Mouse (Mus musculus): ENCODE data around the gene Rpgrip1. TPM values are rescaled to one million over a fixed set of nuclear protein-coding genes. Genes with fewer than 3 reads are reported as not detected.
A peak's percentile ranks its signal among the peaks of the same experiment; 100 is the strongest.
"Not testable (repeated sequence)": the region's sequence is repeated elsewhere in the genome, so short reads cannot be mapped to it uniquely, and the experiment has no call there.

The Rpgrip1 gene
- total RNA-seq (2021) = 1 to 10 TPM; 2.4 TPM
- long read RNA-seq, experiment 1, partial matches to known transcripts = 0 of 1 reads
- long read RNA-seq, experiment 1, other reads (novel, unspliced or antisense) = 1 of 1 reads
- long read RNA-seq, experiment 2, partial matches to known transcripts = 1 of 5 reads
- long read RNA-seq, experiment 2, other reads (novel, unspliced or antisense) = 4 of 5 reads

DNA sequence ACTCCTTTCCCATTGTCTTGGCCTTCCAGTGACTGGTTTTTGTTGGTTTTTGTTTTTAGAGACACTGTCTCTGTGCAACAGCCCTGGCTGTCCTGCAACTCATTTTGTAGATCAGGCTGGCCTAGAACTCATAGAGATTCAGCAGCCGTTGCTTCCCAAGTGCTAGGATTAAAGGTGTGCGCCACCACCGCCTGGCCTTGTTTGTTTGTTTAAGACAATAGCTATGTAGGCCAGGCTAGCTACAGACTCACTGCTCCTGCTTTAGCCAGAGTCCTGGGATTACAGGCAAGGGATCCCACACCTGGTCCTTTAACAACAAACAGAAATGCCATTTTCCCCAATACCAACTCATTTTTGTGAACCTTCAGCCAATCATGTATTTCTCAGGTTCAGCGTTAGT lies at the start of gene Rpgrip1:
Gene Rpgrip1, plus strand, starts transcription at position 359 of the 400 bp plus-strand sequence.
- DNase-seq (ENCODE audit: low spot score in 2 of 2) = no peak

GRCm38 (mm10) chr14:52060800-52061199 lies 49.7 kb upstream of the Rpgrip1 start:
- DNase-seq (ENCODE audit: low spot score in 2 of 2) = no peak

- DNase-seq (ENCODE audit: low spot score in 2 of 2) = no peak
These were observed 48.7 kb upstream of the Rpgrip1 start for GRCm38 (mm10) chr14:52061798-52062197.

GRCm38 (mm10) chr14:52066135-52066534 lies 44.4 kb upstream of the Rpgrip1 start:
- DNase-seq (ENCODE audit: low spot score in 2 of 2) = no peak

DNA sequence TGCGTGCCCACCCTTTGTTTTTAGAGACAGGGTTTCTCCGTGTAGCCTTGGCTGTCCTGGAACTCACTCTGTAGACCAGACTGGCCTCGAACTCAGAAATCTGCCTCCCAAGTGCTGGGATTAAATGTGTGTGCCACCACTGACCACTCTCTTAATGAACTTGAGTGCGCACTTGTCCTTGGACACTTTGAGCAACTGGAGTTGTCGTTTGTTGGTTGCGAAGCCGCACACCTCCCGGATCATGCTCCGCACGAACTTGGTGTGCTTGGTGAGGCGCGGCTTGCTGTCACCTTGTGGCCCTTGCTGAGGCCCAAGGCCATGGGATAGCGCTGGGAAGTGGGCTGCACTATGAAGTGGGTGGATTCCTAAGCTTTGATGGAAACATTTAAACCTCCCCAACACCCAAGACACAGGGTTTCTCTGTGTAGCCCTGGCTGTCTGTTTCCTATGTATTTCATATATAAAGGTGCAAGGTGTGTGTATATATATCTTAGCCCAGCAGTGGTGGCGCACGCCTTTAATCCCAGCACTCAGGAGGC lies 38.8 kb upstream of the Rpgrip1 start:
- no peak for DNase-seq (ENCODE audit: low spot score in 2 of 2)

DNA sequence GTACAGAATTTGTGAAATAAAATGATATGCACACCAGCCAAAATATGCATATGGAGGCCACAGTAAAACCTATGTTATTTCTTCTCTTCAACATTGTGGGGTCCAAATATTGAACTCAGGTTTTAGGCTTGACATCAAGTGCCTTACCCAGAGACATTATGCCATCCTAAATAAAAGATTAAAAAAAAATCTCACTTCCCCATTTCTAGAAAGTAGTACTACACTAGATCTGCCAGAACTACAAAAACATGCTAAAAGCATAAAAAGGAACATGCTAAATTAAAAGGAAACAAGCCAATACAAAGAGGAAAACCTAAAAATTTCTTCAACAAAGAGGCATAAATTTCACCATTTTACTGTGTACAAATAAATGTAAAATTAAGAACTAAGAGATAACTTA lies 27.4 kb upstream of the Rpgrip1 start:
- DNase-seq (ENCODE audit: low spot score in 2 of 2) = no peak

GRCm38 (mm10) chr14:52094533-52094932 lies 16.0 kb upstream of the Rpgrip1 start:
- DNase-seq (ENCODE audit: low spot score in 2 of 2) = no peak

- not testable (repeated sequence) for DNase-seq (ENCODE audit: low spot score in 2 of 2)
These were observed 13.3 kb upstream of the Rpgrip1 start for GRCm38 (mm10) chr14:52097191-52097590.

DNA sequence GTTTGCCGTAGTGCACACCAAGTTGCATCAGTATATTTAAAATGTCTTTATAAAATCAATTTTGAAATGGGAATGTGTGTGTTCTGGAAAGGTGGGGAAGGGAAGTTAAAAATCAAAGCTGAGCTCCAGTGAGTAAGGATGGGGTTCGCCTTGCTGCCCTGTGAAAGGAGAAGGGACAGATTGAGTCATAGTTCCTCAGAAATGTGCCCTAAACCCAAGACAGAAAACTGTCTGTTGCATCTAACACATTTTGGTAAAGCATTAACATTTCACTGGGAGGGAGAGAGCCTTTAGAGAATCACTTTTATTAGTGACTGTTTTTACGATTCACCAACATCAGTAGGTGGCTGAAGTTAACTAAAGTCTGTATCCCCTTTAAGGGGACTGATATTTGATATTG lies 12.1 kb upstream of the Rpgrip1 start:
- not testable (repeated sequence) for DNase-seq (ENCODE audit: low spot score in 2 of 2)

- DNase-seq (ENCODE audit: low spot score in 2 of 2) = no peak
These were observed 10.9 kb upstream of the Rpgrip1 start for GRCm38 (mm10) chr14:52099563-52099962.

DNA sequence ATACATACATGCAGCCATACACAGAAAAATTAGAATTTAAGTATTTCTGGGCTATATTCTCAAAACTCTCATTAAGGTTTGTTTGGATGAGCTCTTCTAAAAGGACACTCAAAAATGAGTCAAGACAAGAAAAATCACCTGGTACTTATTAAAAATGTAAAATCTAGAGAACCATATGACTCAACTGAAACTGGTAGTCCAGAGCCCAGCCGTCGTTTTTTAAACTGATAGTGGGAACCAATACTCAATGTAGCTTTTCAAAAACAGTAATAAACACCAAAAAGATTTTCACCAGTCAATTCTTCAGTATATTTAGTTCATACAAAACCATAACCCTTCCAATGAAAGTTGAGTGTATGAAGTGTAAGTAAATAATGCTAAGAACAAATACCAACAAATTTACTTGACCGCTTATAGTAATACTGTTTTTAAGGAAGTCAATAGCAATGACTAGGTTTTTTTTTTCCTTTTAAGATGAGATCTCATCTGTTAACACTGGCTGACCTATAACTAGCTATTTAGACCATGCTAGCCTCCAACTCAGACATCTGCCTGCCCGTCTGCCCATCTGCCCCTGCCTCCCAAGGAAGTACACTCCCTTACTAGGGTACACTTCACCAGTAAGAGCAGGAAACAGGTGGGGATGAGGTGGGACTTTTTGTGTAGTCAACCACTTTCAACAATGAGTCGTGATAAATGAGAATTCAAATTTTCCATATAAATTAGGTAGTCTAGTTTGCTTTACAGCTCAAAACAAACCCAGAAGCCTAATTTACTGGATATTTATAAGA lies 10.1 kb upstream of the Rpgrip1 start:
- no peak for DNase-seq (ENCODE audit: low spot score in 2 of 2)

DNA sequence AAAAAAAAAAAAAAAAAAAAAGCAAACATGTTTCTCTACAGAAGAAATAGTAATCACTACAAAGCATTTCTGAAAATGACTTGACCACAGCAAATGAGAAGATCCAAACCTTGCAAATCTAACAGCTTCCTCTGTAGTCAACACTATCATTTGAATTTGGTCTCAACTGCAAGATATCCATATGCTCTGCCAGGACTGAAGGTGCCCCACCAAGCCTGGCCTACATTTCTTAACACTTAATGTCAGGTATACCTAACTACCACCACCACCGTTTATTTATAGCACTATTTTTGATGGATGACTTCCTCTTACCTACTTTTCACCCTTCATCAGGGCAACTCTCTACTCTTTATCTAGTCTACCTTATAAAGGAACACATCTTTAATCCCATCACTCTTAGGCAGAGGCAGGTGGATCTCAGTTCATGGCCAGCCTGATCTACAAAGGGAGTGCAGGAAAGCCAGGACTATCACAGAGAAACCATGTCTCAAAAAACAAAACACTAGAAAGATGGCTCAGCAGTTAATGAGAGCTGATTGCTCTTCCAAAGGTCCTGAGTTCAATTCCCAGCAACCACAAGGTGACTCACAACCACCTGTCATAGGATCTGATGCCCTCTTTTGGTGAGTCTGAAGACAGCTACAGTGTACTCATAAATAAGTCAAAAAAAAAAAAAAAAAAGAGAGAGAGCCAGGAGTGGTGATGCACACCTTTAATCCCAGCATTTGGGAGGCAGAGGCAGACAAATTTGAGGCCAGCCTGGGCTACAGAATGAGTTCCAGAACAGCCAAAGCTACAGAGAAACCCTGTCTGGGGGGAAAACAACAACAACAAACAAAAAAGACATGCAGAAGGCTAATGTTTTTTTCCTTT lies 9.0 kb upstream of the Rpgrip1 start:
- no peak for DNase-seq (ENCODE audit: low spot score in 2 of 2)

- no peak for DNase-seq (ENCODE audit: low spot score in 2 of 2)
These were observed 7.0 kb upstream of the Rpgrip1 start for GRCm38 (mm10) chr14:52103474-52103855.

- peak; percentile 100 for DNase-seq (ENCODE audit: low spot score in 2 of 2)
These were observed 6.4 kb upstream of the Rpgrip1 start, which contains the start of gene Hnrnpc for GRCm38 (mm10) chr14:52103856-52104676. TSS of gene Hnrnpc (minus strand) at chr14:52104028.

DNA sequence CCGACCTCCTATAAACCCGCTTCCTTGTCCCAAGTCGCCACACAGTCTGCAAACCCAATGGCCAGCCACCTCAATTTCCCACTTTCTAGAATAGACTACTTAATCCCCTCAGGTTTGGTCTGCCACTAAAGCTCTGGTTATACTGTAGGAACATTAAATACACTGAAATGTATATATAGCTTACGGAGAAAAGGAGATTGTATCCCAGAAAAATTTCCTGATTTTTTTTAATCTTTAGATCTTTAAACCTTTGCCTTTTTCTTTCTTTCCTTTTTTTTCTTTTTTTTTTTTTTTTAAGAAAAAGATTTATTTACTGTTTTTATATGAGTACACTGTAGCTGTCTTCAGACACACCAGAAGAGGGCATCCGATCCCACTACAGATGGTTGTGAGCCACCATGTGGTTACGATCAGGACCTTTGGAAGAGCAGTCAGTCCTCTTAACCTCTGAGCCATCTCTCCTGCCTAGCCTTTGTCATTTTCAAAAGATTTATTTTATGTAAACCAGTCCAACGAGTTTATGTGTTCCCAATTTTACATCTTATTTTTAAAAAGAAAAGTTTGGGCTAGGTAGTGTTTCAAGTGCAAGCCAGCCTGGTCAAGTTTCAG lies 5.7 kb upstream of the Rpgrip1 start:
- no peak for DNase-seq (ENCODE audit: low spot score in 2 of 2)

DNA sequence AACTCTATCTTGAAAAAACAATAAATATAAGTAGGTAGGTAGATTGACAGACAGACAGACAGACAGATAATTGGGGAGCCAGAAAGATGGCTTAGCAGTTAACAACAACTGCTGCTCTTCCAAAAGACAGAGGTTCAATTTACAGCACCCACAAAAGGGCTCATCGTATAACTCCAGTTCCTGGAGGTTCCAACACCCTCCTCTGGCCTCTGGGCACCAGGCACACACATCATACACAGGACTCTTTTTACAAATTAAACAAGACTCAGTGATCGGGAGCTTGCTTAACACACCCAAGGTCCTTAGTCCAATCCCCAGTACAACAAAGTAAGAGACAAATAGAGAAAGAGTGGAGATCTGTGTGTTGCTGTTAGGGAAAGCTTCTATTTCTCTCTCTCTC lies 5.2 kb upstream of the Rpgrip1 start:
- DNase-seq (ENCODE audit: low spot score in 2 of 2) = no peak

DNA sequence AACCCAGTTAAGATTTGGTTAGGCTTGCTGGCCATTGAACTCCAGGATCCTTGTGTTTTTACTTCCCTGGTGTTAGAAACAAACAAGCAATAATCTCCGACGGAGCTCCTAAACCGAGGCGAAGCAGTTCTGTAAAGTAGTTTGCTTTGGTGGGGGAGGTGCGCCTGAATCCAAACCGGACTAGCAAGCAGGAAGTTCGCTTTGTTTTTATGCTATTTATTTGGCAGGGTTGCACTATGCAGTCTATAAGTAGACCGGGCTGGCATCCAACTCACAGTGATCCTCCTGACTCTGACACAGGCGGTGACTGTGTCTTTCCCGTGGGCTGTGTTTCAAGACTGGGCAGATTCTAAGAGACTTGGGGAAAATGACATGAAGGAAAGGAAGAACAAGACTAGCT lies 3.8 kb upstream of the Rpgrip1 start:
- peak; percentile 18 to 55 for DNase-seq (ENCODE audit: low spot score in 2 of 2)

DNA sequence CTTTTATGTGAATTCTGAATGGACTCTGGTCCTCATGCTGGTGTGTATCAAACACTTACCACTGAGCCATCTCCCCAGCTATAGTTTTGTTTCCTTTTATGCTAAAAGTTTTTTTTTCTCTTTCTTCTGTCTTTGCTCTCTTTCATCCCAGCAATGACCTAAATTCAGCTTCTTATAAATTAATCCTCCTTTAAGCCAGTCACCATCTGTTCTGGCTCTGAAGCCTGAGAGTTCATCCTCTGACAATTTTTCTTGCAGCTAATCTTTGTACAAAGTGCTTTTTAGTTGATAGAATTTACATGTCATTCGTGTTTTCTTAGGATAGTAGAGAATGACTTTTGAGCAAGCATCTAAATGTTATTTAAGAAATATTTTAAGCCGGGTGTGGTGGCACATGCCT lies 2.5 kb upstream of the Rpgrip1 start:
- DNase-seq (ENCODE audit: low spot score in 2 of 2) = no peak

GRCm38 (mm10) chr14:52114101-52114500 lies 3.6 kb downstream of the Rpgrip1 start:
- DNase-seq (ENCODE audit: low spot score in 2 of 2) = no peak

DNA sequence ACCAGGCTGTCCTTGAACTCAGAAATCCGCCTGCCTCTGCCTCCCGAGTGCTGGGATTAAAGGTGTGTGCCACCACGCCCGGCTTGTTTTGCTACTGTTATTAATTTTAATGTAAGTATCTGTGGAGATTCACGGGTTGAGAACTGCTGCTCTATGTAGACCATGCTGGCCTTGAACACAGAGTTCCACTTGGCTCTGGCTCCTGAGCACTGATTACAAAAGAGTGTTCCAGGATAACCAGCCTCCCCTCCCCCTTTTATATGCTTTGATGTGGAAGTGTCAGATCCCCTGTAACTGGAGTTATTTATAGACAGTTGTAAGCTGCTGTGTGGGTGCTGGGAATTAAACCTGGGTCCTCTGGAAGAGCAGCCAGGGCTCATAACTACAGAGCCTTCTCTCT lies 6.7 kb downstream of the Rpgrip1 start:
- DNase-seq (ENCODE audit: low spot score in 2 of 2) = no peak

All from layer of hippocampus, postnatal 14 days (tissue).